Mouse (Mus musculus) layer of hippocampus, adult 8-10 months (tissue): ENCODE data around the gene Stat1. TPM values are rescaled to one million over a fixed set of nuclear protein-coding genes. Genes with fewer than 3 reads are reported as not detected.
A peak's percentile ranks its signal among the peaks of the same experiment; 100 is the strongest.

Source experiments
- DNase-seq, 2 experiments: peaks; one replicate each; pipeline ENCODE4 v3.0.0; 2022; ENCODE audit warnings: low spot score in 2 of 2
- total RNA-seq, 4 experiments: library from RNA; stranded (reverse); gene quantifications; 2 replicates each; pipeline ENCODE4 v1.2.4; 2022

Gene Stat1
- 10 to 100 TPM; 22.8 to 33.8 (median 28.1) TPM for total RNA-seq

- peak; percentile 68 to 77 for DNase-seq
Observed at GRCm38 (mm10) chr1:52118860-52119591, at the start of gene Stat1. TSS of gene Stat1 (plus strand) at chr1:52119440.

GRCm38 (mm10) chr1:52079724-52080367 is 39.4 kb upstream of the Stat1 start:
- DNase-seq = no peak

GRCm38 (mm10) chr1:52080375-52080774 is 38.9 kb upstream of the Stat1 start:
- no peak for DNase-seq

DNA sequence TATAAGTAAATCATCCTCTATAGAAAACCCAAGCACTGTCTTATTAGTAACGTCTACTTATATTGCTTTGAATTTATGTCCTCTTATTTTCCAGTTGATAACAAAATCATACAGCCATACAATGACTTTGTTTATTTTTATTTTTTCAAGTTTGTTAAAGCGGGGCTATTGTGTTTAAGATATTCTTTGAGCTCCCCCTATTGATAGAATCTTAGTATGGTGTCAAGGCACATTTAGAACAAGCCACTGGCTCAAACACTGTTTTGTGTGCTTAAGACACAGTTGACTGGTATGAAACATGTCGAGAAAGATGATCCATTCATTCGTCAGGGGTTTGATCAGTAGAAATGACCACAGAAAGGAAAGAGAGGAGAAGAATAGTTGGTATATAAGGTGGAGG is 33.0 kb upstream of the Stat1 start:
- DNase-seq = no peak

DNA sequence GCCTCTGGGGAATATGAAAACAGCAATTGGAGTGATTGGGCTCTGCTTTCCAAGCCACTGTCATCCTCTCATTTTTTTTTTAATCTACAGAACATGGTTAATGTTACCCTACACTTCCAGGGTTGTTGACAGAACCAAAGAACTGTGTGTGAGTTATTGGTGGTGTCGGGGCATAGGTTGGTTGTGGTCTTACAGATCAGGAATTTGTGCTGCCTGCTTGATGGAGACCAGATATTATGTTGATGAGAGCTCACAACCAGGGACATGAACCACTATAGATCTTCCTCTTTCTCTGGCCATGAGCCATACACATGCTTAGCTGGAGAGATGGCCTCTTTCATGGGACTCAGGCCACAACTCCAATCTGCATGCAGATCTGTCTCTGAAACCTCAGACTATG is 32.1 kb upstream of the Stat1 start:
- DNase-seq = no peak

GRCm38 (mm10) chr1:52088634-52089033 is 30.6 kb upstream of the Stat1 start:
- DNase-seq = no peak

DNA sequence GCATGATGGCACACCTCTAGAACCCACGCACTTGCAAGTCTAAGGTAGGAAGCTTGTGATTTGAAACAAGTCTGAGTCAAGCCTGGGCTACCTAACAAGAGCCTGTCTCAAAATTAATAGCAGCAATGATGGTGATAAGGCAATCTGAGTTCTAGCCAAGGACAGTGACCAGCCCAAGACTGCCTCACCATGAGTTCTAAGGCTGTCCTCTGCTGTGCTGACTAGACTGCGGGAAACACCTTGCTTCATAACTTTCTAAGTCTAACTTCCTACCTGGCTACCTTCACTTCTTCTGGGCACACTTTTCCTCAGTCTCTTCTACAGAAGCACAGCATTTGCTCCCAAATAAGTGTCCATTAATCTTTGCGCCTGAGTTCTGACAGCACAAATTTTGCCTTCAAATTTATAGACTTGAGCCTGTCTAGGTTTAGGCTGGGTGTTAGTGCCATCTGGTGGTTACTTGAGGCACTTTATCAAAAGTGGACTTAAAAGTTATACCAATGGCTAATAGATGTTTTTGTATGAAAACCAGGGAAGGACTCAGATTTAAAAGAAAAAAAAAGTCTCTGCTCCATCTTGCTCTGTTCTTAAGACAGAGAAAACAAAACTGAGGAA is 20.5 kb upstream of the Stat1 start:
- peak in 1 of 2 experiments; percentile 33 for DNase-seq

- no peak for DNase-seq
Observed at GRCm38 (mm10) chr1:52100496-52100895, 18.7 kb upstream of the Stat1 start.

GRCm38 (mm10) chr1:52102795-52103194 is 16.4 kb upstream of the Stat1 start:
- DNase-seq = no peak

- DNase-seq = no peak
Observed at GRCm38 (mm10) chr1:52107206-52107605, 12.0 kb upstream of the Stat1 start.

DNA sequence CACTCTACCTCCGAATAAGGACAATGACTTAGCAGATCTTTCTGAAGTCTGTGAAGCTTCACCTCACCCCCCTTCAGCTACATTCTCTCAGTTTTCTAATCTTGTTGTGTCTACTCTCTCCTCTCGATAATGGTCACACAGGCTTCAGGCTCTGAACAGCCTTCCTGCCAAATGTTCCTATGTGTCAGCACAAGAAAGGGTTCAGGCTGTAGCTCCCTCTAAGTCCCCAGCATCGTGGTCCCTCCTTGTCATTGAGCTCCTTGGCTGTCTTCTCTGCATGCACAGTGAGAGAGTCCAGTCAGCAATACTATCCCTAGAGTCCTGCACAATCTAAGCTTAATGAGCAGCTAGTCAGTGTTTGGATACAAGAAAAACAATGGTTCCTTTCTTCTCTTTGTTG is 8.0 kb upstream of the Stat1 start:
- no peak for DNase-seq

- no peak for DNase-seq
Observed at GRCm38 (mm10) chr1:52112301-52112700, 6.9 kb upstream of the Stat1 start.

DNA sequence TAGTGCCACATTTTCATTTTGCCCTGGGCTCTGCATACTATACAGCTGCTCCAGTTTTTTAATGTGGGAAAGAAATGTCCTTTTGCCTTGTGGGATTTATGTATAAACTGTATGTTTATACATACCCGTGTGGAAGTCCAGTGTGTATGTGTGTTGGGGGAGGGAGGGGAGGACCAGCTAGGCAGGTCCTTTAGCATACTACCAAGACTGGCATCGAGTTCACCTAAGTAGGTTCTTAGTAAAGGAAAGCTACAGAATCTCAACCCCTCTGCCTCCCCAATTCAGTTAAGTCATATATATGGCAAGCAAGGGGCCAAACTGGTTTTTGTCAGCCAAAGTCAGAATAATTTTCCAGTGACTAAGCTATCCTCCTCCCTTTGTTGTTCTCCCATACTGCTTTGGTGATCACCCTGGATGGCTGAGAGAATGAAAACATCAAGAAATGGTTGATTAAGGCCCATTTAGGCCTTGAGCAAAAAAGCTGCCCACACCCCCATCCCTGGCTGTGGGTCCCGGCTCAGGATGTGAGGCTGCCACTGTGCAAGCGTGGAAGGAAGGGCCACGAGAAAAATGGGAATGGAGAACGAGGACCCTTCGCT is 6.1 kb upstream of the Stat1 start:
- DNase-seq = no peak

DNA sequence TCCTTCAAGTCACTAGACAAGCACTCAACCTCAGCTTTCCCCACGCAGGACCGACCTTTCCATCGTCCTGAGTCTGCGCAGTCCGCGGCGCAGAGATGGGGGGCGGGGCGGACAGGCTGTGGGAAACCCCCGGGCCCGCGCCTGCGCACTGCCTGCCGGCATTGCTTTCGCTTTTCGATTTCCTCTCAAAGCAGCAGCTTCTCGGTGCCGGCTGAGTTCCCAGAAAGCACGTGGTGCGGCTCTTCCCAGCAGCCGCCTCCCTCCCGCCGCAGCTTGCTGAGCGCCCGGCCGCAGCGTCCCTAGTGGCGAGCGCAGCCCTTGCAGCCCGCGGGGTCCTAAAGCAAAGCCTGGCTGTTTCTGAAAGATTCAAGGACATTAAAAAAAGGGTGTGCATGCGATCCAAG is 5.6 kb upstream of the Stat1 start:
- peak; percentile 96 to 98 for DNase-seq

- DNase-seq = no peak
Observed at GRCm38 (mm10) chr1:52116441-52116840, 2.8 kb upstream of the Stat1 start.

DNA sequence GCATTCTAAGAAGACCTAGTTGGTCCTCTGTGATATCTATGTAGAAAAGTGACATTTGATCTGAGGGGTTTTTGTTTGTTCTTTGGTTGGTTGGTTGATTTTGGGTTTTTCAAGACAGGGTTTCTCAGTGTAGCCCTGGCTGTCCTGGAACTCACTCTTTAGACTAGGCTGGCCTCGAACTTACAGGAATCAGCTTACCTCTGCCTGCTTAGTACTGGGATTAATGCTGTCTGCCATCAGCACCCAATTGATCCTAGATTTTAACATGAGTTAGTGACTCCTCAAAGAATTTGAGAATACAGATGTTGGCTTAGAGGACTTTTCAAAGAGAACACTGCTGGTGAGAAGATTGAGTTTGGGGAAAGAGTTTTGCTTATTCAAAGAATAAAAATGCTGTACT is 1.5 kb upstream of the Stat1 start:
- no peak for DNase-seq

- DNase-seq = no peak
Observed at GRCm38 (mm10) chr1:52119691-52120090, 451 bp downstream of the Stat1 start.

DNA sequence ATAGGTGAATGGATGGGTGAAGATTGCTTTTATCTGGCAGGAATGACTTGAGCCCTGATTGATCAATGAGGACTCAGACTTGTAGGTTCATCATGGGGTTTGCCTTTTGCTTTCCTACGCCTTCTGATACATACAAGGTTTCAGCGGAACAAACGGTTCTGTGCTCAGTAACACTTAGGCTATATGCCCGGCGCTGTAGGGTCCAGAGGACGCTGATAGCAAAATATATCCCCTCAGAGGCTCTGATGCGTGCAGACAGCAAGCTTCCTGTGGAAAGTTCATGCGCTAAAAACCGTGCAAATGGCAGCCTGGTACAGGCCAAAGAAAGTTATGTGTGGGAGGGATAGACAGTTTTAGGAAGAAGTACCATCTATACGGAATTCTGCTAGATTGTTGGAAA is 951 bp downstream of the Stat1 start:
- no peak for DNase-seq

- no peak for DNase-seq
Observed at GRCm38 (mm10) chr1:52121052-52121451, 1.8 kb downstream of the Stat1 start.

GRCm38 (mm10) chr1:52124818-52125217 is 5.6 kb downstream of the Stat1 start:
- DNase-seq = no peak

GRCm38 (mm10) chr1:52127350-52127749 is 8.1 kb downstream of the Stat1 start:
- DNase-seq = no peak

GRCm38 (mm10) chr1:52129794-52130193 is 10.6 kb downstream of the Stat1 start:
- no peak for DNase-seq
